Mouse (Mus musculus) C2C12 (cell line): ENCODE measurements around the gene Fdxacb1.

Experiments
- CTCF ChIP-seq: IDR thresholded peaks from one replicate; pipeline ENCODE4 v1.5.1; 2011; ENCODE audit not compliant: control insufficient read depth, insufficient read depth, insufficient read length
- MYOG ChIP-seq: IDR thresholded peaks from one replicate; pipeline ENCODE4 v1.6.1; 2011; ENCODE audit not compliant: control insufficient read depth, insufficient read length; ENCODE audit errors: extremely low read depth

DNA sequence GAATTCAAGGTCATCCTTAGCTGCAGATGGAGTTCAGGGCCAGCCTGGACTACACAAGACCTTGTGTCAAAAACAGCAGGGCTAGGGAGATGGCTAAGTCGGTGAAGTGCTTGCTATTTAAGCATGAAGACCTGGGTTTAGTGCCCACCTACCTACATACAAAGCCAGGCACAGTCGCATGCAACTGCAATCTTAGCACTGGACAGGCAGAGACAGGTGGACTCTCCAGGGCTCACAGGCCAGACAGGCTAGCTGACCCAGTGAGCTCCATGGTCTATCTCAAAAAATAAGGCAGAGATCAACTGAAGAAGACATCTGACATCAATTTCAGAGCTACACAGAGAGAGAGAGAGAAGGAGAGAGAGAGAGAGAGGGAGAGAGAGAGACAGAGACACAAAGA, 43.9 kb upstream of the Fdxacb1 start:
- TF ChIP-seq CTCF: no peak
- TF ChIP-seq MYOG: no peak
